Mouse (Mus musculus) kidney, postnatal 0 days (tissue): ENCODE data around the gene Nipal4. TPM values are rescaled to one million over a fixed set of nuclear protein-coding genes. Genes with fewer than 3 reads are reported as not detected.

Experiments
- ATAC-seq: fragments of 200-750 bp; cut with Nextera tagmentation; replicated peaks from 2 replicates; pipeline ENCODE4 v1.8.0; 2017; ENCODE audit warnings: low read depth, moderate number of reproducible peaks, moderate TSS enrichment, moderate library complexity; ENCODE audit not compliant: low FRiP score
- DNase-seq: peaks from one replicate; pipeline ENCODE4 v3.0.0-alpha.2; 2016; ENCODE audit warnings: low spot score
- H3K27ac ChIP-seq: fragments of 300-500 bp; sonication (generic); 2 replicates; pipeline ENCODE4 v1.5.1; 2014; ENCODE audit warnings: mild to moderate bottlenecking
- H3K27me3 ChIP-seq: fragments of 300-500 bp; sonication (generic); 2 replicates; pipeline ENCODE4 v1.6.1; 2014; ENCODE audit warnings: low read length, mixed read lengths; ENCODE audit not compliant: insufficient read depth
- H3K36me3 ChIP-seq: fragments of 300-500 bp; sonication (generic); 2 replicates; pipeline ENCODE4 v1.6.1; 2014; ENCODE audit warnings: low read length, mixed read lengths; ENCODE audit not compliant: insufficient read depth
- H3K4me1 ChIP-seq: fragments of 300-500 bp; sonication (generic); replicated peaks from 2 replicates; pipeline ENCODE4 v1.6.1; 2014; ENCODE audit warnings: antibody characterized with exemption, low read length, mixed read lengths; ENCODE audit not compliant: insufficient read depth
- H3K4me2 ChIP-seq: fragments of 300-500 bp; sonication (generic); 2 replicates; pipeline ENCODE4 v1.6.1; 2014; ENCODE audit warnings: mild to moderate bottlenecking, low read length, moderate library complexity, mixed read lengths
- H3K4me3 ChIP-seq: fragments of 300-500 bp; sonication (generic); replicated peaks from 2 replicates; pipeline ENCODE4 v1.5.1; 2014; ENCODE audit warnings: low read depth, low read length
- H3K9ac ChIP-seq: fragments of 300-500 bp; sonication (generic); 2 replicates; pipeline ENCODE4 v1.6.1; 2014; ENCODE audit warnings: low read depth, low read length
- H3K9me3 ChIP-seq: fragments of 300-500 bp; sonication (generic); replicated peaks from 2 replicates; pipeline ENCODE4 v1.6.1; 2016; ENCODE audit warnings: low read length, inconsistent platforms, mixed read lengths
- CTCF ChIP-seq: IDR thresholded peaks from 2 replicates; pipeline ENCODE4 v1.5.1; 2016; ENCODE audit warnings: antibody characterized with exemption, low read depth, mild to moderate bottlenecking, moderate library complexity
- WGBS: fragments of 180-500 bp; shearing (Covaris S2); extraction: QIAGEN DNeasy Blood & Tissue Kit; methylation state at CpG from one replicate; pipeline ENCODE4 v1.1.7; 2014; 5-methylcytosine and 5-hydroxymethylcytosine counted together
- polyA plus RNA-seq: library from polyadenylated mRNA; unstranded; fragments of >200 nt; fragmentation: Nextera tagmentation; extraction: Ambion mirVana; gene quantifications from 2 replicates; pipeline ENCODE4 v1.2.1, GENCODE M21; 2015

Nipal4 gene
- polyA plus RNA-seq, 1 experiment from 2014 or later = 0.76 TPM

DNA sequence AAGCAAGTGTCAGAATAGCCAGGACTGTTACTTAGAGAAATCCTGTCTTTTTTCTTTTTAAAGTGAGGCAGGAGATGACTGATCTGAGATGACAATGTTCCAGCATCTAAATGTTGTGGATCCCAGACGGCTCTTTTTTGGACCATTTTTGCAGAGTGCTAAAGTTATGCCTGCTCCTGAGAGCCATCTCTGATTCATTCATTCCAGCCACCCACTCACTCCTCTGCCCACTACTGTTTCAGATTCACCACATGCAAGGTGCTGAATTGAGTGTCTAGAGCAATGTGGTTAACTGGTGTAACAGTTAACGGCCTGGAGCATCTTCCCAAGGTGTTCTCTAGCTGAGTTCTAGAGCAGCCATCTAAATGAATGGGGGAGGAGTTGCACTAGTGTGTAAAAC lies 31.4 kb downstream of the Nipal4 start:
- H3K4me2 ChIP-seq = no peak overlapping the region
- H3K27ac ChIP-seq = no peak overlapping the region
- H3K9me3 ChIP-seq = no peaks in the 10 kb centered on the region
- H3K4me1 ChIP-seq = no peaks in the 10 kb centered on the region
- TF ChIP-seq CTCF = no peak
- H3K27me3 ChIP-seq = no peaks in the 10 kb centered on the region
- H3K4me3 ChIP-seq = no peak overlapping the region
- DNase-seq (no peak), ATAC-seq (no peak)
- 84% methylated on average over 2 of the region's 2 CpGs for WGBS
- H3K9ac ChIP-seq = no peak overlapping the region
- H3K36me3 ChIP-seq = 0 out of 2 replicates have a peak, but pooled peaks cover 11% of the 10 kb centered on the region

- ATAC-seq = no peak
- no peaks in the 10 kb centered on the region for H3K4me1 ChIP-seq
- H3K36me3 ChIP-seq = 0 out of 2 replicates have a peak, but pooled peaks cover 11% of the 10 kb centered on the region
- 93% methylated on average over 17 of the region's 17 CpGs for WGBS
- DNase-seq = no peak
- H3K27ac ChIP-seq = no peak overlapping the region
- H3K27me3 ChIP-seq = no peaks in the 10 kb centered on the region
- no peaks in the 10 kb centered on the region for H3K9me3 ChIP-seq
- H3K4me3 ChIP-seq = no peak overlapping the region
- H3K4me2 ChIP-seq = no peak overlapping the region
- TF ChIP-seq CTCF = no peak
- no peak overlapping the region for H3K9ac ChIP-seq
Measured at GRCm38 (mm10) chr11:46131022-46131986, 35.0 kb downstream of the Nipal4 start.

GRCm38 (mm10) chr11:46128548-46128945 lies 37.8 kb downstream of the Nipal4 start:
- ATAC-seq (no peak), DNase-seq (peak; percentile 59)
- no peak overlapping the region for H3K27ac ChIP-seq
- no peaks in the 10 kb centered on the region for H3K9me3 ChIP-seq
- 73% methylated on average over 9 of the region's 9 CpGs for WGBS
- H3K4me3 ChIP-seq = no peak overlapping the region
- no peaks in the 10 kb centered on the region for H3K27me3 ChIP-seq
- H3K4me2 ChIP-seq = no peak overlapping the region
- H3K9ac ChIP-seq = no peak overlapping the region
- H3K4me1 ChIP-seq = no peaks in the 10 kb centered on the region
- peak; percentile 76 for TF ChIP-seq CTCF
- H3K36me3 ChIP-seq = 0 out of 2 replicates have a peak, but pooled peaks cover 13% of the 10 kb centered on the region

- peak; percentile 70 for DNase-seq
Measured at GRCm38 (mm10) chr11:46127621-46128547, 38.4 kb downstream of the Nipal4 start.

GRCm38 (mm10) chr11:46126827-46127410 lies 39.4 kb downstream of the Nipal4 start:
- H3K36me3 ChIP-seq = 0 out of 2 replicates have a peak, but pooled peaks cover 12% of the 10 kb centered on the region
- TF ChIP-seq CTCF = no peak
- H3K4me3 ChIP-seq = no peak overlapping the region
- no peaks in the 10 kb centered on the region for H3K27me3 ChIP-seq
- no peak overlapping the region for H3K4me2 ChIP-seq
- DNase-seq = no peak
- 88% methylated on average over 11 of the region's 11 CpGs for WGBS
- no peak overlapping the region for H3K27ac ChIP-seq
- H3K9ac ChIP-seq = no peak overlapping the region
- ATAC-seq = no peak
- no peaks in the 10 kb centered on the region for H3K4me1 ChIP-seq
- H3K9me3 ChIP-seq = no peaks in the 10 kb centered on the region

More at GRCm38 (mm10) chr11:46127621-46128547, 38.4 kb downstream of the Nipal4 start:
- Histone ChIP-seq H3K36me3 (0 out of 2 replicates have a peak, but pooled peaks cover 12% of the 10 kb centered on the region), H3K27ac (no peak overlapping the region), H3K27me3 (no peaks in the 10 kb centered on the region), H3K4me2 (no peak overlapping the region), H3K4me1 (no peaks in the 10 kb centered on the region), H3K4me3 (no peak overlapping the region), H3K9ac (no peak overlapping the region), H3K9me3 (no peaks in the 10 kb centered on the region)
- no peak for TF ChIP-seq CTCF
- peak; percentile 57; the same call in 1 of the 2 replicates for ATAC-seq
- WGBS = 67% methylated on average over 15 of the region's 15 CpGs

DNA sequence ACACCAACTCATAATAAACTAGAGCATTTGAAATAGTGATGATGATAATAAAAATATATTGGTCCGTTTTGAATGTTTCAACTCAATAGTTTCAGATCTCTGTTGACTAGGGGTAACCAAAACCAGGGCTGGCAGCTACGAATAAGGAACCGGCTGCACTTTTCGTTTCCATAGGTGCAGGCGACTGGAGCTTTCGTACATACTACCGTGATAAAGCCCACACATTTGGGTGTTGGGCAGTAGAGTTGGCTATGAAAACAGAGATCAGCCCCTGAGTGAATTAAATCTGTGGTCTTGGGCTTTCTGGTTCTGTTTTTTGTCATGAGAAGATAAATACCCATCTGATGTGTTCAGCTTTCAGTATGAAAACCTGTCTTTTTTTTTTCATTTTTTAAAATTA lies 40.0 kb downstream of the Nipal4 start:
- H3K36me3 ChIP-seq = 0 out of 2 replicates have a peak, but pooled peaks cover 7% of the 10 kb centered on the region
- no peak for ATAC-seq

More for the DNA sequence above, 40.0 kb downstream of the Nipal4 start:
- 93% methylated on average over 7 of the region's 7 CpGs for WGBS
- H3K27ac ChIP-seq = no peak overlapping the region
- no peaks in the 10 kb centered on the region for H3K9me3 ChIP-seq
- no peak for TF ChIP-seq CTCF
- no peak overlapping the region for H3K4me2 ChIP-seq
- H3K4me3 ChIP-seq = no peak overlapping the region
- H3K27me3 ChIP-seq = no peaks in the 10 kb centered on the region
- no peak for DNase-seq
- no peaks in the 10 kb centered on the region for H3K4me1 ChIP-seq
- no peak overlapping the region for H3K9ac ChIP-seq
